Mouse (Mus musculus) gastrocnemius, postnatal 14 days (tissue): Measurements from ENCODE around the gene Aaas. TPM values are rescaled to one million over a fixed set of nuclear protein-coding genes. Genes with fewer than 3 reads are reported as not detected.

Experiments
- DNase-seq: peaks from one replicate; pipeline ENCODE4 v3.0.0; 2021; ENCODE audit warnings: mixed read lengths
- intact Hi-C: fragments of 180-260 bp; cut with DNase I; formaldehyde crosslinking; loops from one replicate; pipeline ENCODE4 v1.15.1; 2025; ENCODE audit warnings: low total_unique reads
- long read RNA-seq, 2 experiments: library from polyadenylated mRNA; stranded (forward); transcript quantifications; one replicate each; pipeline ENCODE4 v2.0.0; 2021
- total RNA-seq, 2 experiments: library from RNA; stranded (reverse); gene quantifications; 2 replicates each; pipeline ENCODE4 v1.2.3; 2021

Gene Aaas
- 1 to 10 TPM; 7.2 to 8.4 TPM for total RNA-seq
- long read RNA-seq, experiment 1, transcript Aaas-201 (16 exons, 1,811 nt): major isoform, 7 of 10 reads
- long read RNA-seq, experiment 1, partial matches to known transcripts: 3 of 10 reads
- long read RNA-seq, experiment 1, other reads (novel, unspliced or antisense): 0 of 10 reads
- long read RNA-seq, experiment 2, transcript Aaas-201 (16 exons, 1,811 nt): major isoform, 5 of 5 reads
- long read RNA-seq, experiment 2, partial matches to known transcripts: 0 of 5 reads
- long read RNA-seq, experiment 2, other reads (novel, unspliced or antisense): 0 of 5 reads

DNA sequence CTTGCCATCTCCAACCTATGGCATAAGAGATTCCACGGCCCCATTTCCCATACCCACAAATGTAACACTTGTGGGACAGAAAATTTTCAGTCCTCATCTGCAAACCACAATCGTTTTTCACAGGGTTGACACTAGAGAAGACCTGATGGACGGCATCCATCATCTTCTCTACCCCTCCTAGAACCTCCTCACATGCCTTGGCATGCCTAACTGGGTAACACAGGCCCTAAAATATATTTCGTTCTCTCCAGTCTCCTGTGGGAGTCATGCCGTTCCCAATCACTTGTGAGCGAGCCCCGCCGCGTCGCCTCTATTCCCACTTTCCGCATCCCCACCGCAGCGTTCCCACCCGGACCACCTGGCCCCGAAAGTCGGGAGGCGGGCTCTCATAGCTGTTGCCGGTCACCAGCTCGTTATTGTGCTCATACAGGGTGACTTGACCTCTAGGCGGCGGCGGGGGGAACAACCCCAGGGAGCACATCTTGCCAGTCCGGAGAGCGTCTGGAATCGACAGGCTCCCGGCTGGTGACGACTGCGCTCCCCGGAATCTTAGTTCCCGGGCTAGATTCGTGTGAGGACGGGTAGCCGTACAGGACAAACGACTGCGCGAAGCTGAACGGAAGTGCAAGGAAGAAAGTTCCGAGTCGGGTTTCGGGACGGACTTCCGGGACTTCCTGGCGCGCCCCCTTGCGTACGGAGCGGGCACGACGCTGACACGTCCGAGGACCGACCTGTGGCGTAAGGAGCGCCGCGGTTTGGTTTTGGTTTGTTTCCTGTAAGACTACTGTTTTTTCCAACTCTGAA is at the start of gene Aaas:
Gene Aaas, minus strand, starts transcription at position 634 of the 804 bp plus-strand sequence.
- intact Hi-C loops: no loop called here
- DNase-seq: peak; percentile 95

GRCm38 (mm10) chr15:102399229-102400221 is 49.0 kb upstream of the Aaas start:
- intact Hi-C loops: no loop called here
- DNase-seq: peak; percentile 95

DNA sequence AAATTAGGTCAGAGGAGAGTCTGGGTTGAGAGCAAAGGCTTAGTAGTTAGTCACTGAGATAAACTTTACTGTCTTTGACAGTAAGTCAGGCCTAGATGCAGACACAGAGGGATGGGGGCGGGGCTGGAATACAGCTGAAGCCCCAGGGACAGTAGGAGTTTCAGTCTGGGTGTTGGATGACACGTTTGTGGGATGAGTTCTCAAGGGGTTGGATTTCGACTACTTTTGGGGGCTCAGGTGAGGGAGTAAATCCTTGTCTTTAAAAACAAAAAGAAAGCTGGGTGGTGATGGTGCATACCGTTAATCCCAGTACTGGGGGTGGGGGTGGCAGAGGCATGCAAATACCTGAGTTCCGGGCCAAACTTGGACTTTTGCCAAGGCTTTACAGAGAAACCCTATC is 48.1 kb upstream of the Aaas start:
- intact Hi-C loops: no loop called here

GRCm38 (mm10) chr15:102395061-102395460 is 44.5 kb upstream of the Aaas start:
- DNase-seq: peak; percentile 24
- intact Hi-C loops: no loop called here

More for the DNA sequence above, 48.1 kb upstream of the Aaas start:
- DNase-seq: no peak

GRCm38 (mm10) chr15:102393584-102394014 is 43.0 kb upstream of the Aaas start:
- intact Hi-C loops: no loop called here
- no peak for DNase-seq

- DNase-seq: no peak
- intact Hi-C loops: no loop called here
Observed at GRCm38 (mm10) chr15:102392520-102392919, 41.9 kb upstream of the Aaas start.

DNA sequence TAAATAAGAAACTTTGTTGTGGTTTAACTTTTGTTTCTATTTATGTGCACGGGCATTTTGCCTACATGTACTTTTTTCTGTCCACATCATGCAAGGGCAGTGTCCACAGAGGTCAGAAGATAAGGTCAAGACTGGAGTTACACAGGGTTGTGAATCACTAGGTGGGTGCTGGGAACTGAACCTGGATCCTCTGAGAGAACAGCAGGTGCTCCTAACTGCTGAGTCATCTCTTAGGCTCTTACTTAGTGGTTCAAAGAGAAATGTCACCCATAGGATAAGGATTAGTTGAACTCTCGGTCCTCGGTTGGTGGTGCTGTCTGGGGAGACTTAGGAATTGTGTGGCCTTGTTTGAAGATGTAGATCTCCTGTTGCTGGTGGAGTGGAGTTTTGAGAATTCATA is 38.4 kb upstream of the Aaas start:
- no peak for DNase-seq
- intact Hi-C loops: no loop called here

GRCm38 (mm10) chr15:102386640-102387039 is 36.1 kb upstream of the Aaas start:
- intact Hi-C loops: no loop called here
- no peak for DNase-seq

GRCm38 (mm10) chr15:102383671-102384070 is 33.1 kb upstream of the Aaas start:
- DNase-seq: no peak
- intact Hi-C loops: loop anchor here (5.0 kb wide), 2 partner anchors 39 to 59 kb away; no protein-coding TSS in a partner anchor

- intact Hi-C loops: loop anchor here (5.0 kb wide), 2 partner anchors 41 to 61 kb away; no protein-coding TSS in a partner anchor
- DNase-seq: peak; percentile 83
Observed at GRCm38 (mm10) chr15:102381575-102381974, 31.0 kb upstream of the Aaas start.

GRCm38 (mm10) chr15:102377810-102378262 is 27.3 kb upstream of the Aaas start:
- intact Hi-C loops: loop anchor here (5.0 kb wide), 1 partner anchor 36 kb away; no protein-coding TSS in a partner anchor

DNA sequence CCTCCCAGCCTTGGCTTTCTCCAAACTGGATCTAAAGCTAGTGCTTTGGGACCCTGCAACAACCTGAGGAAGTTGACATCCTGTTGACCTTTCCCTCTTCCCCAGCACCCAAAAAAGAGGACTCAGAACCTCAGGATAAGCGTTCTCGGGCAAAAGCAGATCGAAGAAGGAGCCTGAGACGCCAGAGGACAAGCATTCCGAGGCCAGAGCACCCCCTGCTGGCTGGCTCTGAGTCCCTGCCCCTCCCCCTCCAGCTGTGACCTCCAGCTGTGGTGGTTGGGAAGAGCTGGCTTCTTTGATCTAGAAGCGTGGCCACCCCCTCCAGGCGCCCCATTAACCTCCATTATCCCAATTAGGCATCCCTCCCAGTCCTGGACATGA is 26.6 kb upstream of the Aaas start:
- peak; percentile 89 for DNase-seq
- intact Hi-C loops: loop anchor here (5.0 kb wide), 1 partner anchor 35 kb away; no protein-coding TSS in a partner anchor

More at GRCm38 (mm10) chr15:102377810-102378262, 27.3 kb upstream of the Aaas start:
- DNase-seq: peak; percentile 81

GRCm38 (mm10) chr15:102376453-102377162 is 26.0 kb upstream of the Aaas start:
- intact Hi-C loops: loop anchor here (5.0 kb wide), 1 partner anchor 34 kb away; no protein-coding TSS in a partner anchor

GRCm38 (mm10) chr15:102370727-102371126 is 20.2 kb upstream of the Aaas start:
- intact Hi-C loops: no loop called here
- no peak for DNase-seq

More at GRCm38 (mm10) chr15:102376453-102377162, 26.0 kb upstream of the Aaas start:
- DNase-seq: peak; percentile 68

- intact Hi-C loops: no loop called here
- no peak for DNase-seq
Observed at GRCm38 (mm10) chr15:102369972-102370371, 19.4 kb upstream of the Aaas start.

- intact Hi-C loops: no loop called here
- DNase-seq: no peak
Observed at GRCm38 (mm10) chr15:102366733-102367344, 16.3 kb upstream of the Aaas start, which contains the start of gene Sp7. Sp7 (minus strand) TSS chr15:102367182.

- intact Hi-C loops: no loop called here
- no peak for DNase-seq
Observed at GRCm38 (mm10) chr15:102366238-102366637, 15.7 kb upstream of the Aaas start.

GRCm38 (mm10) chr15:102364678-102365077 is 14.1 kb upstream of the Aaas start:
- no peak for DNase-seq
- intact Hi-C loops: no loop called here
